Mouse (Mus musculus) urinary bladder, postnatal 36 days (tissue): Measurements from ENCODE around the gene Itpkc.
A peak's percentile ranks its signal among the peaks of the same experiment; 100 is the strongest.
"Not testable (repeated sequence)": the region's sequence is repeated elsewhere in the genome, so short reads cannot be mapped to it uniquely, and the experiment has no call there.

Source experiments
- DNase-seq, 2 experiments: peaks; one replicate each; pipeline ENCODE4 v3.0.0; 2022; ENCODE audit warnings: low spot score in 2 of 2, mixed read lengths in 1 of 2

The Itpkc gene

GRCm38 (mm10) chr7:27228281-27228821, at the start of gene Itpkc:
TSS of gene Itpkc (minus strand) at chr7:27228661.
- peak; percentile 93 for DNase-seq

- DNase-seq: no peak
Measured at GRCm38 (mm10) chr7:27277191-27277590, 48.7 kb upstream of the Itpkc start.

- no peak for DNase-seq
Measured at GRCm38 (mm10) chr7:27276021-27276420, 47.6 kb upstream of the Itpkc start.

GRCm38 (mm10) chr7:27274916-27275315, 46.5 kb upstream of the Itpkc start:
- DNase-seq: no peak

- no peak for DNase-seq
Measured at GRCm38 (mm10) chr7:27273739-27274351, 45.4 kb upstream of the Itpkc start.

GRCm38 (mm10) chr7:27271423-27271822, 43.0 kb upstream of the Itpkc start:
- DNase-seq: no peak

- DNase-seq: no peak
Measured at GRCm38 (mm10) chr7:27266515-27267128, 38.2 kb upstream of the Itpkc start.

GRCm38 (mm10) chr7:27264761-27265160, 36.3 kb upstream of the Itpkc start:
- no peak for DNase-seq

- DNase-seq: no peak
Measured at GRCm38 (mm10) chr7:27261888-27262287, 33.4 kb upstream of the Itpkc start.

- no peak for DNase-seq
Measured at GRCm38 (mm10) chr7:27260856-27261255, 32.4 kb upstream of the Itpkc start.

GRCm38 (mm10) chr7:27259771-27260170, 31.3 kb upstream of the Itpkc start:
- DNase-seq: no peak

GRCm38 (mm10) chr7:27259271-27259721, 30.8 kb upstream of the Itpkc start:
- no peak for DNase-seq

- peak; percentile 91 to 95 for DNase-seq
Measured at GRCm38 (mm10) chr7:27258205-27258899, 29.9 kb upstream of the Itpkc start, which contains the start of gene Numbl. TSS of gene Numbl (plus strand) at chr7:27258433.

- no peak for DNase-seq
Measured at GRCm38 (mm10) chr7:27257852-27258204, 29.4 kb upstream of the Itpkc start.

- peak in 1 of 2 experiments; percentile 42 for DNase-seq
Measured at GRCm38 (mm10) chr7:27257046-27257851, 28.8 kb upstream of the Itpkc start.

- DNase-seq: no peak
Measured at GRCm38 (mm10) chr7:27255721-27256120, 27.3 kb upstream of the Itpkc start.

- DNase-seq: peak; percentile 29 to 67
Measured at GRCm38 (mm10) chr7:27251946-27252345, 23.5 kb upstream of the Itpkc start.

GRCm38 (mm10) chr7:27249928-27250327, 21.5 kb upstream of the Itpkc start:
- no peak for DNase-seq

- no peak for DNase-seq
Measured at GRCm38 (mm10) chr7:27249146-27249545, 20.7 kb upstream of the Itpkc start.

GRCm38 (mm10) chr7:27244088-27244487, 15.6 kb upstream of the Itpkc start:
- DNase-seq: not testable (repeated sequence)

- DNase-seq: no peak
Measured at GRCm38 (mm10) chr7:27243211-27243610, 14.8 kb upstream of the Itpkc start.

- DNase-seq: no peak
Measured at GRCm38 (mm10) chr7:27238568-27238967, 10.1 kb upstream of the Itpkc start.
